Mouse (Mus musculus): Measurements from ENCODE around the gene Barx1. TPM values are rescaled to one million over a fixed set of nuclear protein-coding genes. Genes with fewer than 3 reads are reported as not detected.

Gene Barx1
- total and polyA plus RNA-seq, 3 experiments = not detected

- no peaks in the 10 kb centered on the region for H3K4me1 ChIP-seq (ENCODE audit: control insufficient read depth in 1 of 2, insufficient read depth in 2 of 2, low read length in 2 of 2)
- no peaks in the 10 kb centered on the region for H3K27me3 ChIP-seq (ENCODE audit: control insufficient read depth in 1 of 2, insufficient read depth in 2 of 2, low read length in 2 of 2)
- DNase-seq (ENCODE audit: low read depth, low spot score) = no peak
- no peak overlapping the region for H3K27ac ChIP-seq (ENCODE audit: control insufficient read depth, low read depth, low read length)
- no peak overlapping the region for H3K9ac ChIP-seq (ENCODE audit: control insufficient read depth, low read depth, low read length, poor library complexity, severe bottlenecking)
- no peaks in the 10 kb centered on the region for H3K79me2 ChIP-seq (ENCODE audit: control insufficient read depth, insufficient read depth, low read length, poor library complexity)
- no peaks in the 10 kb centered on the region for H3K9me3 ChIP-seq (replicated peaks; ENCODE audit: insufficient read depth, low read length)
- peak; percentile 25 to 68 (median 33) for TF ChIP-seq CTCF (IDR thresholded peaks at IDR 0.05 in 2 of 3, conservative IDR thresholded peaks at IDR 0.05 in 1 of 3; ENCODE audit: control insufficient read depth in 1 of 3, insufficient read depth in 1 of 3, low read depth in 2 of 3, low read length in 3 of 3, poor library complexity in 1 of 3, severe bottlenecking in 1 of 3)
- TF ChIP-seq SMC3 (IDR thresholded peaks at IDR 0.05; ENCODE audit: low read depth, low read length) = no peak
- TF ChIP-seq ZKSCAN1 (IDR thresholded peaks at IDR 0.05; ENCODE audit: low read depth, low read length) = no peak
- H3K36me3 ChIP-seq (ENCODE audit: control insufficient read depth in 1 of 2, insufficient read depth in 2 of 2, low read length in 2 of 2) = no peaks in the 10 kb centered on the region
- H3K4me3 ChIP-seq (ENCODE audit: control insufficient read depth in 1 of 2, insufficient read depth in 1 of 2, low read depth in 2 of 2, low read length in 2 of 2) = no peak overlapping the region
These were observed 53.3 kb downstream of the Barx1 start for GRCm38 (mm10) chr13:48716075-48716474.

Other genes with a start within 250 kb of the Barx1 start
- gene Zfp169, start 149.5 kb upstream of the Barx1 start, total RNA-seq (2012; rRNA removed) = 5.9 and 6.5 TPM in 2 replicates
- gene Zfp169, start 149.5 kb upstream of the Barx1 start, polyA plus RNA-seq (2012; ENCODE audit: insufficient read depth in 1 of 2, insufficient read length in 2 of 2, low read depth in 1 of 2, low replicate concordance in 2 of 2, missing spikeins in 1 of 2) = 1 to 10 TPM in 1 of 2 experiments, not detected in 1; 3.6 TPM
- gene A830005F24Rik, start 149.4 kb upstream of the Barx1 start, total RNA-seq (2012; rRNA removed) = 0.42 and 0.73 TPM in 2 replicates
- under 1 TPM in 1 of 2 experiments, not detected in 1; 0.70 TPM for gene A830005F24Rik, start 149.4 kb upstream of the Barx1 start, polyA plus RNA-seq (2012; ENCODE audit: insufficient read depth in 1 of 2, insufficient read length in 2 of 2, low read depth in 1 of 2, low replicate concordance in 2 of 2, missing spikeins in 1 of 2)
- gene Ptpdc1, start 37.3 kb upstream of the Barx1 start, total RNA-seq (2012; rRNA removed) = 2.8 and 3.3 TPM in 2 replicates
- gene Ptpdc1, start 37.3 kb upstream of the Barx1 start, polyA plus RNA-seq (2012; ENCODE audit: insufficient read depth in 1 of 2, insufficient read length in 2 of 2, low read depth in 1 of 2, low replicate concordance in 2 of 2, missing spikeins in 1 of 2) = 1 to 10 TPM in 1 of 2 experiments, not detected in 1; 7.6 TPM
- 9.9 and 10.2 TPM in 2 replicates for gene Phf2, start 208.1 kb downstream of the Barx1 start, total RNA-seq (2012; rRNA removed)
- 10 to 100 TPM; 29.6 to 52.7 TPM for gene Phf2, start 208.1 kb downstream of the Barx1 start, polyA plus RNA-seq (2012; ENCODE audit: insufficient read depth in 1 of 2, insufficient read length in 2 of 2, low read depth in 1 of 2, low replicate concordance in 2 of 2, missing spikeins in 1 of 2)

Data from MEL (cell line).